Mouse (Mus musculus) stomach, postnatal 0 days (tissue): ENCODE data around the gene Efcab6.

Source experiments
- CTCF ChIP-seq: IDR thresholded peaks from 2 replicates; pipeline ENCODE4 v1.5.1; 2016; ENCODE audit warnings: antibody characterized with exemption, low read depth, mild to moderate bottlenecking, moderate library complexity
- EP300 ChIP-seq: optimal IDR thresholded peaks from 2 replicates; pipeline ENCODE3; 2016; ENCODE audit warnings: antibody characterized with exemption

DNA sequence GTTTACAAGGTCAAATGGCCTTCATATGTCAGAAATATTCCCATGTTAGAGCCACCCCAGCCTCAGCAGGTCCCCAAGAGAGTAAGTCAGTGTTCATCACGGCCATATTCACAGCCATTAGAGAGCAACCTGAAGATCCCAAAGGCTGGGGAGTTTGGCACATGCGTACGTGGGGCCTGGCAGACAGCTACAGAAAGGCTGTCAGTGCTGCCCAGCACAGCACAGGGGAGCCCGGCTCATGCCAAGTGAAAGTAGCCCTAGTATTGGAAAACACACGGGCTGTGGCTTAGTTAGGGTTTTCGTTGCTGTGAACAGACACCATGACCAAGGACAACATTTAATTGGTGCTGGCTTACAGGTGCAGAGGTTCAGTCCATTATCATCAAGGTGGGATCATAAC lies 40.3 kb downstream of the Efcab6 start:
- no peak for TF ChIP-seq CTCF
- TF ChIP-seq EP300 = no peak
